Mouse (Mus musculus) midbrain, postnatal 0 days (tissue): ENCODE data around the gene Anxa5. TPM values are rescaled to one million over a fixed set of nuclear protein-coding genes. Genes with fewer than 3 reads are reported as not detected.

Experiments used
- ATAC-seq: fragments of 200-750 bp; cut with Nextera tagmentation; 2 replicates; pipeline ENCODE4 v1.8.0; 2017; ENCODE audit warnings: moderate number of reproducible peaks, mild to moderate bottlenecking, moderate TSS enrichment, moderate library complexity; ENCODE audit not compliant: low FRiP score
- DNase-seq: peaks from one replicate; pipeline ENCODE4 v3.0.0-alpha.2; 2015; ENCODE audit warnings: low spot score
- H3K27ac ChIP-seq: fragments of 300-500 bp; sonication (generic); 2 replicates; pipeline ENCODE4 v1.5.1; 2014; ENCODE audit warnings: low read depth, mild to moderate bottlenecking, low read length, mixed read lengths
- H3K27me3 ChIP-seq: fragments of 300-500 bp; sonication (generic); 2 replicates; pipeline ENCODE4 v1.6.1; 2014; ENCODE audit warnings: low read length, control low read depth, mixed read lengths; ENCODE audit not compliant: insufficient read depth
- H3K36me3 ChIP-seq: fragments of 300-500 bp; sonication (generic); 2 replicates; pipeline ENCODE4 v1.6.1; 2014; ENCODE audit warnings: low read length, control low read depth, mixed read lengths; ENCODE audit not compliant: insufficient read depth
- H3K4me1 ChIP-seq: fragments of 300-500 bp; sonication (generic); 2 replicates; pipeline ENCODE4 v1.6.1; 2014; ENCODE audit warnings: mild to moderate bottlenecking, control low read depth, antibody characterized with exemption, low read length, mixed read lengths; ENCODE audit not compliant: insufficient read depth
- H3K4me2 ChIP-seq: fragments of 300-500 bp; sonication (generic); 2 replicates; pipeline ENCODE4 v1.6.1; 2014; ENCODE audit warnings: low read depth, mild to moderate bottlenecking, low read length, mixed read lengths; ENCODE audit not compliant: poor library complexity, severe bottlenecking
- H3K4me3 ChIP-seq: fragments of 300-500 bp; sonication (generic); 2 replicates; pipeline ENCODE4 v1.5.1; 2014; ENCODE audit warnings: low read depth, mild to moderate bottlenecking, low read length, moderate library complexity
- H3K9ac ChIP-seq: fragments of 300-500 bp; sonication (generic); replicated peaks from 2 replicates; pipeline ENCODE4 v1.6.1; 2014; ENCODE audit warnings: mild to moderate bottlenecking, low read length, moderate library complexity, mixed read lengths; ENCODE audit not compliant: poor library complexity, severe bottlenecking
- H3K9me3 ChIP-seq: fragments of 300-500 bp; sonication (generic); 2 replicates; pipeline ENCODE4 v1.6.1; 2016; ENCODE audit warnings: low read length, control low read depth
- CTCF ChIP-seq: IDR thresholded peaks from 2 replicates; pipeline ENCODE4 v1.5.1; 2016; ENCODE audit warnings: antibody characterized with exemption, mild to moderate bottlenecking
- WGBS: fragments of 180-500 bp; shearing (Covaris S2); extraction: QIAGEN DNeasy Blood & Tissue Kit; methylation state at CpG from one replicate; pipeline ENCODE4 v1.1.7; 2014; 5-methylcytosine and 5-hydroxymethylcytosine counted together
- polyA plus RNA-seq: library from polyadenylated mRNA; unstranded; fragments of >200 nt; fragmentation: Nextera tagmentation; extraction: Ambion mirVana; gene quantifications from 2 replicates; pipeline ENCODE4 v1.2.1, GENCODE M21; 2015
- total RNA-seq: library from RNA; depleted of rRNA; stranded (reverse); fragments of >200 nt; gene quantifications from 2 replicates; pipeline ENCODE4 v1.2.3, GENCODE M21; 2014

Gene Anxa5
- total and polyA plus RNA-seq, 2 experiments from 2014 or later = 27.9 to 43.1 TPM

GRCm38 (mm10) chr3:36511491-36511890 lies 35.8 kb upstream of the Anxa5 start:
- TF ChIP-seq CTCF = no peak
- Histone ChIP-seq H3K36me3 (no peaks in the 10 kb centered on the region), H3K4me1 (no peaks in the 10 kb centered on the region), H3K4me2 (no peak overlapping the region), H3K4me3 (no peak overlapping the region), H3K9me3 (no peaks in the 10 kb centered on the region), H3K27me3 (no peaks in the 10 kb centered on the region), H3K27ac (no peak overlapping the region), H3K9ac (no peak overlapping the region)
- ATAC-seq (no peak), DNase-seq (no peak)
- 91% methylated on average over 6 of the region's 6 CpGs for WGBS

GRCm38 (mm10) chr3:36505809-36506735 lies 30.4 kb upstream of the Anxa5 start:
- DNase-seq (no peak), ATAC-seq (no peak)
- no peak for TF ChIP-seq CTCF
- Histone ChIP-seq H3K4me2 (no peak overlapping the region), H3K9me3 (no peaks in the 10 kb centered on the region), H3K36me3 (no peaks in the 10 kb centered on the region), H3K27me3 (no peaks in the 10 kb centered on the region), H3K9ac (no peak overlapping the region), H3K4me1 (no peaks in the 10 kb centered on the region), H3K27ac (no peak overlapping the region), H3K4me3 (no peak overlapping the region)
- WGBS = 44% methylated on average over 10 of the region's 10 CpGs

- no peaks in the 10 kb centered on the region for H3K4me1 ChIP-seq
- ATAC-seq = no peak
- no peak for TF ChIP-seq CTCF
- no peak overlapping the region for H3K9ac ChIP-seq
- H3K4me3 ChIP-seq = no peak overlapping the region
- no peaks in the 10 kb centered on the region for H3K9me3 ChIP-seq
- H3K36me3 ChIP-seq = no peaks in the 10 kb centered on the region
- H3K27me3 ChIP-seq = no peaks in the 10 kb centered on the region
- DNase-seq = no peak
- H3K4me2 ChIP-seq = no peak overlapping the region
- 69% methylated on average over 8 of the region's 8 CpGs for WGBS
- H3K27ac ChIP-seq = no peak overlapping the region
Observed at GRCm38 (mm10) chr3:36505306-36505705, 29.6 kb upstream of the Anxa5 start.

GRCm38 (mm10) chr3:36501546-36501945 lies 25.9 kb upstream of the Anxa5 start:
- Histone ChIP-seq H3K4me2 (no peak overlapping the region), H3K4me3 (no peak overlapping the region), H3K36me3 (no peaks in the 10 kb centered on the region), H3K4me1 (no peaks in the 10 kb centered on the region), H3K27me3 (no peaks in the 10 kb centered on the region), H3K9ac (no peak overlapping the region), H3K27ac (no peak overlapping the region), H3K9me3 (no peaks in the 10 kb centered on the region)
- 73% methylated on average over 7 of the region's 7 CpGs for WGBS
- DNase-seq (no peak), ATAC-seq (no peak)
- TF ChIP-seq CTCF = no peak

- H3K4me2 ChIP-seq = no peak overlapping the region
- H3K9ac ChIP-seq = no peak overlapping the region
- H3K27me3 ChIP-seq = no peaks in the 10 kb centered on the region
- no peaks in the 10 kb centered on the region for H3K4me1 ChIP-seq
- 86% methylated on average over 8 of the region's 8 CpGs for WGBS
- no peak for DNase-seq
- no peak for ATAC-seq
- H3K27ac ChIP-seq = no peak overlapping the region
- no peak for TF ChIP-seq CTCF
- H3K4me3 ChIP-seq = no peak overlapping the region
- no peaks in the 10 kb centered on the region for H3K9me3 ChIP-seq
- H3K36me3 ChIP-seq = no peaks in the 10 kb centered on the region
Observed at GRCm38 (mm10) chr3:36500976-36501375, 25.3 kb upstream of the Anxa5 start.

- H3K4me3 ChIP-seq = no peak overlapping the region
- no peak for ATAC-seq
- H3K9me3 ChIP-seq = no peaks in the 10 kb centered on the region
- H3K9ac ChIP-seq = no peak overlapping the region
- no peaks in the 10 kb centered on the region for H3K4me1 ChIP-seq
- no peaks in the 10 kb centered on the region for H3K27me3 ChIP-seq
- no peak overlapping the region for H3K4me2 ChIP-seq
- WGBS = 96% methylated on average over 7 of the region's 7 CpGs
- no peak overlapping the region for H3K27ac ChIP-seq
- H3K36me3 ChIP-seq = no peaks in the 10 kb centered on the region
- DNase-seq = no peak
- no peak for TF ChIP-seq CTCF
Observed at GRCm38 (mm10) chr3:36499418-36499817, 23.7 kb upstream of the Anxa5 start.
